Mouse (Mus musculus) olfactory bulb, adult 2 months (tissue): ENCODE measurements around the gene Fbln5.

Source experiments
- CTCF ChIP-seq: fragments of 200-500 bp; IDR thresholded peaks from 2 replicates; pipeline ENCODE4 v1.5.1; 2012; ENCODE audit warnings: low read depth, mild to moderate bottlenecking, low read length, moderate library complexity; ENCODE audit not compliant: insufficient read depth
- POLR2A ChIP-seq: fragments of 200-500 bp; IDR thresholded peaks from 2 replicates; pipeline ENCODE4 v1.6.1; 2012; ENCODE audit warnings: mild to moderate bottlenecking, low read depth, low read length, moderate library complexity; ENCODE audit not compliant: insufficient read depth

- no peak for TF ChIP-seq POLR2A
- TF ChIP-seq CTCF, result no peak
These were observed 32.5 kb upstream of the Fbln5 start for GRCm38 (mm10) chr12:101851314-101851713.
